ENCODE assay signal across 8 mouse cellular contexts in genomic region chr12:69476631-69477091, GRCm38 (mm10).
DNase-seq lines count a peak whose midpoint lies in the region; ATAC-seq lines count a peak whose summit lies in the region.

No protein-coding gene starts in this region.

- H3K36me3 ChIP-seq in heart, embryonic 15.5 days = no peaks in the 10 kb centered on the region
- H3K36me3 ChIP-seq in megakaryocyte, embryonic 14.5 days (replicated peaks; ENCODE audit: low read length) = no peaks in the 10 kb centered on the region
- no peaks in the 10 kb centered on the region for H3K36me3 ChIP-seq in stomach, embryonic 15.5 days

- peak overlapping the region; percentile 32 for H3K9ac ChIP-seq in heart, embryonic 15.5 days
- no peak overlapping the region for H3K9ac ChIP-seq in stomach, embryonic 15.5 days

- no peaks in the 10 kb centered on the region for H3K9me3 ChIP-seq in heart, embryonic 15.5 days (replicated peaks)
- H3K9me3 ChIP-seq in megakaryocyte, embryonic 14.5 days = no peaks in the 10 kb centered on the region
- no peaks in the 10 kb centered on the region for H3K9me3 ChIP-seq in stomach, embryonic 15.5 days

- no peak for ATAC-seq in heart, embryonic 15.5 days (replicated peaks; ENCODE audit: insufficient number of reproducible peaks, insufficient read depth, low FRiP score, low read depth)
- ATAC-seq in stomach, embryonic 15.5 days (ENCODE audit: insufficient read depth, low FRiP score, low read depth) = no peak

- DNase-seq in kidney, postnatal 10 days = peak; percentile 43
- no peak for DNase-seq in kidney, adult 18-20 months
- peak; percentile 48 to 54 for DNase-seq in cerebellum, postnatal 14 days
- no peak for DNase-seq in layer of hippocampus, postnatal 36 days
- no peak for DNase-seq in adrenal gland, postnatal 25 days

- WGBS in heart, embryonic 15.5 days = 23% methylated on average over 18 of the region's 18 CpGs
- 23% methylated on average over 18 of the region's 18 CpGs for WGBS in stomach, embryonic 15.5 days

- H3K4me1 ChIP-seq in heart, embryonic 15.5 days (replicated peaks) = peaks cover 44% of the 10 kb centered on the region
- H3K4me1 ChIP-seq in megakaryocyte, embryonic 14.5 days = peaks cover 51% of the 10 kb centered on the region
- H3K4me1 ChIP-seq in stomach, embryonic 15.5 days = peaks cover 30% of the 10 kb centered on the region

- H3K4me2 ChIP-seq in heart, embryonic 15.5 days = peak overlapping the region; percentile 51
- peak overlapping the region; percentile 45 for H3K4me2 ChIP-seq in stomach, embryonic 15.5 days

- H3K27me3 ChIP-seq in heart, embryonic 15.5 days = no peaks in the 10 kb centered on the region
- H3K27me3 ChIP-seq in megakaryocyte, embryonic 14.5 days (replicated peaks) = peaks cover 4% of the 10 kb centered on the region
- no peaks in the 10 kb centered on the region for H3K27me3 ChIP-seq in stomach, embryonic 15.5 days (replicated peaks)

- no peak overlapping the region for H3K27ac ChIP-seq in heart, embryonic 15.5 days
- H3K27ac ChIP-seq in stomach, embryonic 15.5 days = no peak overlapping the region

- H3K4me3 ChIP-seq in heart, embryonic 15.5 days = peak overlapping the region; percentile 4; the same call in 1 of the 2 replicates
- peak overlapping the region; percentile 42 for H3K4me3 ChIP-seq in megakaryocyte, embryonic 14.5 days (replicated peaks)
- H3K4me3 ChIP-seq in stomach, embryonic 15.5 days (replicated peaks) = no peak overlapping the region

Comparison
In these comparisons a context has a peak if more than half of its experiments do, and no peak if none do; other contexts are left out.
1. DNase-seq: peak in kidney, postnatal 10 days (single experiment) and cerebellum, postnatal 14 days (2 of 2); none in kidney, adult 18-20 months (single experiment), layer of hippocampus, postnatal 36 days (0 of 2) and adrenal gland, postnatal 25 days (single experiment).